Mouse (Mus musculus): ENCODE measurements around the gene Isl2. TPM values are rescaled to one million over a fixed set of nuclear protein-coding genes. Genes with fewer than 3 reads are reported as not detected.

The Isl2 gene
- polyA plus RNA-seq, 1 experiment, result 0.23 TPM

GRCm38 (mm10) chr9:55535907-55536306 lies 2.6 kb upstream of the Isl2 start:
- peak; percentile 29 to 35 for DNase-seq
- Histone ChIP-seq H3K27ac (ENCODE audit: insufficient read depth, low read length) (no peak overlapping the region), H3K27me3 (ENCODE audit: control insufficient read depth, insufficient read depth, low read length) (peaks cover 12% of the 10 kb centered on the region; the same call in 1 of the 2 replicates), H3K4me1 (ENCODE audit: control insufficient read depth, insufficient read depth, low read length) (no peaks in the 10 kb centered on the region), H3K4me3 (replicated peaks; ENCODE audit: insufficient read depth, low read depth, low read length) (no peak overlapping the region)
- TF ChIP-seq CTCF (IDR thresholded peaks at IDR 0.05; ENCODE audit: borderline replicate concordance, insufficient read depth, low read depth, low read length), result peak; percentile 75
- no peak for TF ChIP-seq POLR2A (IDR thresholded peaks at IDR 0.05; ENCODE audit: borderline replicate concordance, insufficient read depth, low read length)
- 3% methylated on average over 3 of the region's 3 CpGs for WGBS

GRCm38 (mm10) chr9:55539006-55539405 lies 534 bp downstream of the Isl2 start:
- DNase-seq, result no peak
- no peak overlapping the region for H3K4me3 ChIP-seq (replicated peaks; ENCODE audit: insufficient read depth, low read depth, low read length)
- no peak overlapping the region for H3K27ac ChIP-seq (ENCODE audit: insufficient read depth, low read length)
- TF ChIP-seq POLR2A (IDR thresholded peaks at IDR 0.05; ENCODE audit: borderline replicate concordance, insufficient read depth, low read length) (no peak), CTCF (IDR thresholded peaks at IDR 0.05; ENCODE audit: borderline replicate concordance, insufficient read depth, low read depth, low read length) (no peak)
- H3K4me1 ChIP-seq (ENCODE audit: control insufficient read depth, insufficient read depth, low read length), result no peaks in the 10 kb centered on the region
- peaks cover 32% of the 10 kb centered on the region; the same call in 1 of the 2 replicates for H3K27me3 ChIP-seq (ENCODE audit: control insufficient read depth, insufficient read depth, low read length)
- 19% methylated on average over 1 of the region's 1 CpGs for WGBS

DNA sequence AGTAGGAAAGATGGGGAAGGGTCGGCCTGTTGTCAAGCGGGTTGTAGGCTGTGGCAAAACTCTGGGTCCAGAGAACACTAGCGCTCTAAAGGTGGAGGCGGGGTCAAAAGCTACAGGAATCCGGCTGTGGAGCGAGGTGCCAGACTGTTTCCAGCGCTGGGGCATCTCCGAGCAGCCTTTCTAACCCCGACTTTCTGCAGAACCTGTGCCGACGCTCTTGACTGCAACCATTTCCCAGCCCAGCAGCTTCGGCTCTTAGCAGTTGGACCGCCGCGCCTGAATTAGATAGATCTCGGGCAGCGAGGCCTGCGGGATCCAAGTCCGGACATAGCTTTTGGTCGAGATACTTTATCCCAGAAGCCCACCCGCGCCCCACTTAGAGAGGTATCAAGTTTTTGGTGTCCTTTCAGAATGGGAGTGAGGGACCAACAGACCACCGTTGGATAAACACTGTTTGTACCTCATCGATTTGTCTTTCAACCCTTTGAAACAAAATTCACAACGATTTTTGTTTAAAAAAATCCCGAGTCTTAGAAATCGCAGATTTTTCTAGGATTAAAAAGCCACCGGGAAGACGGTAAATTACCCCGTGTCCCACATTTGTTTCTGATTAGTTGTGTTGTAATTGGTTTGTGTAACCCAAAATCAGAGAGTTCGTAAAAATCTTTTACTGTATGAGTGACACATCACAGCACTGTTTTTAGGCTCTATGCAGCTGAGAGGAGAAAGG lies 1.4 kb downstream of the Isl2 start:
- 7% methylated on average over 31 of the region's 31 CpGs for WGBS
- TF ChIP-seq CTCF (IDR thresholded peaks at IDR 0.05; ENCODE audit: borderline replicate concordance, insufficient read depth, low read depth, low read length) (no peak), POLR2A (IDR thresholded peaks at IDR 0.05; ENCODE audit: borderline replicate concordance, insufficient read depth, low read length) (no peak)

DNA sequence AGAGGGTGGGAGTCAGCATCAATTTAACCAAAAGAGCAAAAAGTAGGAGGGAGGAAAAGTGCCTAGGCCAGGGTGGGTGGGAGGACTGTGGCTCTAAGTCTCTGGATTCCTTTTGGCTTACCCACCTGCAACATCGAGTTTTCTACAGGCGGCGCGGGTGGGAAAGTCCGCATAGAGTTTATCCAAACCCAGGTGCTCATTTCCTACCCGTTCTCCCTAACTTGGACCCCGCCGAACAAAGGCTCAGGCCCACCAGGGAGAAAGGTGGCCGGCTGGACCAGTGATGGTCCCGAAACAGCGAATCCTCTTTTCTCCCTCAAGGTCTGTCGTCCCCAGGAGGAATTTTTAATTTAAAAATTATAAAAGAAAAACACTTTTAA lies 1.9 kb downstream of the Isl2 start:
- DNase-seq, result peak in 1 of 2 experiments; percentile 45
- Histone ChIP-seq H3K4me1 (ENCODE audit: control insufficient read depth, insufficient read depth, low read length) (no peaks in the 10 kb centered on the region), H3K4me3 (replicated peaks; ENCODE audit: insufficient read depth, low read depth, low read length) (no peak overlapping the region), H3K27ac (ENCODE audit: insufficient read depth, low read length) (no peak overlapping the region), H3K27me3 (ENCODE audit: control insufficient read depth, insufficient read depth, low read length) (peaks cover 34% of the 10 kb centered on the region; the same call in 1 of the 2 replicates)
- no peak for TF ChIP-seq POLR2A (IDR thresholded peaks at IDR 0.05; ENCODE audit: borderline replicate concordance, insufficient read depth, low read length)
- 3% methylated on average over 12 of the region's 12 CpGs for WGBS

More for the DNA sequence above, 1.4 kb downstream of the Isl2 start:
- Histone ChIP-seq H3K27ac (ENCODE audit: insufficient read depth, low read length) (no peak overlapping the region), H3K27me3 (ENCODE audit: control insufficient read depth, insufficient read depth, low read length) (peaks cover 34% of the 10 kb centered on the region; the same call in 1 of the 2 replicates), H3K4me3 (replicated peaks; ENCODE audit: insufficient read depth, low read depth, low read length) (no peak overlapping the region), H3K4me1 (ENCODE audit: control insufficient read depth, insufficient read depth, low read length) (no peaks in the 10 kb centered on the region)
- DNase-seq, result peak; percentile 17 to 31

GRCm38 (mm10) chr9:55540888-55541287 lies 2.4 kb downstream of the Isl2 start:
- no peak overlapping the region for H3K4me3 ChIP-seq (replicated peaks; ENCODE audit: insufficient read depth, low read depth, low read length)
- peak; percentile 17 to 41 for DNase-seq
- TF ChIP-seq CTCF (IDR thresholded peaks at IDR 0.05; ENCODE audit: borderline replicate concordance, insufficient read depth, low read depth, low read length) (no peak), POLR2A (IDR thresholded peaks at IDR 0.05; ENCODE audit: borderline replicate concordance, insufficient read depth, low read length) (no peak)
- H3K4me1 ChIP-seq (ENCODE audit: control insufficient read depth, insufficient read depth, low read length), result no peaks in the 10 kb centered on the region
- WGBS, result 2% methylated on average over 27 of the region's 28 CpGs
- peaks cover 34% of the 10 kb centered on the region; the same call in 1 of the 2 replicates for H3K27me3 ChIP-seq (ENCODE audit: control insufficient read depth, insufficient read depth, low read length)
- H3K27ac ChIP-seq (ENCODE audit: insufficient read depth, low read length), result no peak overlapping the region

DNA sequence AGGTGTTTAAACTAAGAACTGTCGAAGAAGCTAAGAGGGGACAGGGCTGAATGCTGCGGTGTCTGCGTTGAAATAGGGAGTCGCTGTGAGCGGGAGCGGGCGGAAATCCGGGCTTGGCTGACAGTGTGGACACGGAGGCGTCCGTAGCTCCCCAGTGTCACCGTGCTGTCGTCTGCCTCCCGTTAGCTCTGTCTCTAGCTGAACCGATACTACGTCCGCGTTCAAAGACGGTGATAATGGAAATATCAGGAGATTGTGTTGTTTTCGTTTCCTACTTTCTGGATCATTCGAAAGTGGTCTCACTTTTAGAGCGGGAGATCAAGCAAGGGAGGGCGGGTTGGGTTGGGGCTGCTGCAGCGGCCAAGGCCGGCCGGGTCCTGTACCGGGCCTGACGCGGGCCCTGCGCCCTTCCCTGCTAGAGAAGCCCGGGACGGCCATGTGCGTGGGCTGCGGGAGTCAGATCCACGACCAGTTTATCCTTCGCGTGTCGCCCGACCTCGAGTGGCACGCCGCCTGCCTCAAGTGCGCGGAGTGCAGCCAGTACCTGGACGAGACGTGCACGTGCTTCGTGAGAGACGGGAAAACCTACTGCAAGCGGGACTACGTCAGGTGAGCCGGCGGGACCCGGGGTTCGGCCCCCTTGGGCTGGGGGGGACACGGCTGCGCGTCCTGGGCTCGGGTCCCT lies 3.4 kb downstream of the Isl2 start:
- 3% methylated on average over 59 of the region's 59 CpGs for WGBS
- Histone ChIP-seq H3K27me3 (ENCODE audit: control insufficient read depth, insufficient read depth, low read length) (peaks cover 37% of the 10 kb centered on the region; the same call in 1 of the 2 replicates), H3K4me3 (replicated peaks; ENCODE audit: insufficient read depth, low read depth, low read length) (no peak overlapping the region), H3K27ac (ENCODE audit: insufficient read depth, low read length) (no peak overlapping the region), H3K4me1 (ENCODE audit: control insufficient read depth, insufficient read depth, low read length) (no peaks in the 10 kb centered on the region)
- TF ChIP-seq POLR2A (IDR thresholded peaks at IDR 0.05; ENCODE audit: borderline replicate concordance, insufficient read depth, low read length), result no peak
- no peak for TF ChIP-seq CTCF (IDR thresholded peaks at IDR 0.05; ENCODE audit: borderline replicate concordance, insufficient read depth, low read depth, low read length)
- peak; percentile 15 to 47 for DNase-seq

DNA sequence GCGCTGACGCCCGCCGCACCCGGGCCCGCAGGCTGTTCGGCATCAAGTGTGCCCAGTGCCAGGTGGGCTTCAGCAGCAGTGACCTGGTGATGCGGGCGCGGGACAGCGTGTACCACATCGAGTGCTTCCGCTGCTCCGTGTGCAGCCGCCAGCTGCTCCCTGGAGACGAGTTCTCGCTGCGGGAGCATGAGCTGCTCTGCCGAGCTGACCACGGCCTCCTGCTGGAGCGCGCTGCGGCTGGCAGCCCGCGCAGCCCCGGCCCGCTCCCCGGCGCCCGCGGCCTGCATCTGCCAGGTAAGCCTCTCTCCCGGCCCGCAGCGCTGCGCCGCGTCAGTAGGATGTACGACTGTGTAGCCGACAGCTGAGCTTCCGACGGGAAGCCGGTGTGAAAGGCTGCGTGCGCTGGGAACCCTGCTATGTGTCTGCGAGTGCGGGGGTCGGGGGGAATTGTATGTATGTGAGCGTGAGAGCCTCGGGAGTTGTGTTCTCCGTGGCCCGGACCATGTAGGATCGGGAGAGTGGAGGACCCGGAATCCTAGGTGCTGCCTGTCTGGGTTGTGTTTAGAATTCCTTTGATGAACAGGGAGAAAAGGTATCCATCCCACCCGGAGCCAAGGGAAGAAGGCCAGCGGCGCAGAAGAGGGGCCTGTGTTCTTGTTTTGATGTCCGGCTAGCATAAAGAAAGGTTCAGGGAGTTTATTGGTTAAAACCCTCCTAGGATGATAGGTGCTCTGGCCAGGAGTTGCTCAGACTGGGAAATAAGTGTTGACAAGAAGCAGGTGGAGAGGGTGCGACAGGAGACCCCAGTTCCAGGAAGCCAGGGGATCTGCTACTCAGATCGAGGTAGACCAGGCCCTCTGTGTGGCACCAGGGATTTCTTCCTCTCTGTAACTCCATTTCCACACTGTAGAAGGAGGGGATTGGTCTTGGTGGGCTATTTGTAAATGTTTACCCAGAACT lies 4.2 kb downstream of the Isl2 start:
- TF ChIP-seq POLR2A (IDR thresholded peaks at IDR 0.05; ENCODE audit: borderline replicate concordance, insufficient read depth, low read length) (no peak), CTCF (IDR thresholded peaks at IDR 0.05; ENCODE audit: borderline replicate concordance, insufficient read depth, low read depth, low read length) (no peak)
- H3K27me3 ChIP-seq (ENCODE audit: control insufficient read depth, insufficient read depth, low read length), result peaks cover 37% of the 10 kb centered on the region; the same call in 1 of the 2 replicates
- 7% methylated on average over 59 of the region's 59 CpGs for WGBS
- no peaks in the 10 kb centered on the region for H3K4me1 ChIP-seq (ENCODE audit: control insufficient read depth, insufficient read depth, low read length)
- no peak overlapping the region for H3K4me3 ChIP-seq (replicated peaks; ENCODE audit: insufficient read depth, low read depth, low read length)
- H3K27ac ChIP-seq (ENCODE audit: insufficient read depth, low read length), result no peak overlapping the region
- peak in 1 of 2 experiments; percentile 42 for DNase-seq
